Mouse (Mus musculus): ENCODE measurements around the gene Lpar3.
"Not testable (repeated sequence)": the region's sequence is repeated elsewhere in the genome, so short reads cannot be mapped to it uniquely, and the experiment has no call there.

Lpar3 gene

GRCm38 (mm10) chr3:146207440-146207839 lies 13.3 kb upstream of the Lpar3 start:
- in situ Hi-C loops (cut with MboI, MseI) = no loop called here

- in situ Hi-C loops (cut with MboI, MseI) = not testable (repeated sequence)
Observed at GRCm38 (mm10) chr3:146209759-146210158, 11.0 kb upstream of the Lpar3 start.

- in situ Hi-C loops (cut with MboI, MseI) = no loop called here
Observed at GRCm38 (mm10) chr3:146211141-146211747, 9.5 kb upstream of the Lpar3 start.

- in situ Hi-C loops (cut with MboI, MseI) = no loop called here
Observed at GRCm38 (mm10) chr3:146211964-146212363, 8.8 kb upstream of the Lpar3 start.

- in situ Hi-C loops (cut with MboI, MseI) = no loop called here
Observed at GRCm38 (mm10) chr3:146213336-146213735, 7.4 kb upstream of the Lpar3 start.

- in situ Hi-C loops (cut with MboI, MseI) = no loop called here
Observed at GRCm38 (mm10) chr3:146216561-146216960, 4.2 kb upstream of the Lpar3 start.

GRCm38 (mm10) chr3:146224271-146224670 lies 3.5 kb downstream of the Lpar3 start:
- in situ Hi-C loops (cut with MboI, MseI) = no loop called here

GRCm38 (mm10) chr3:146225061-146225761 lies 4.4 kb downstream of the Lpar3 start:
- in situ Hi-C loops (cut with MboI, MseI) = no loop called here

- in situ Hi-C loops (cut with MboI, MseI) = no loop called here
Observed at GRCm38 (mm10) chr3:146227427-146227826, 6.7 kb downstream of the Lpar3 start.

GRCm38 (mm10) chr3:146228559-146229310 lies 8.0 kb downstream of the Lpar3 start:
- in situ Hi-C loops (cut with MboI, MseI) = no loop called here

- in situ Hi-C loops (cut with MboI, MseI) = no loop called here
Observed at GRCm38 (mm10) chr3:146232708-146233107, 11.9 kb downstream of the Lpar3 start.

GRCm38 (mm10) chr3:146233741-146234140 lies 13.0 kb downstream of the Lpar3 start:
- in situ Hi-C loops (cut with MboI, MseI) = no loop called here

- in situ Hi-C loops (cut with MboI, MseI) = no loop called here
Observed at GRCm38 (mm10) chr3:146234530-146234929, 13.8 kb downstream of the Lpar3 start.

- in situ Hi-C loops (cut with MboI, MseI) = no loop called here
Observed at GRCm38 (mm10) chr3:146236280-146236679, 15.5 kb downstream of the Lpar3 start.

- in situ Hi-C loops (cut with MboI, MseI) = no loop called here
Observed at GRCm38 (mm10) chr3:146237676-146238075, 16.9 kb downstream of the Lpar3 start.

- in situ Hi-C loops (cut with MboI, MseI) = no loop called here
Observed at GRCm38 (mm10) chr3:146244630-146245029, 23.9 kb downstream of the Lpar3 start.

GRCm38 (mm10) chr3:146246557-146246956 lies 25.8 kb downstream of the Lpar3 start:
- in situ Hi-C loops (cut with MboI, MseI) = no loop called here

GRCm38 (mm10) chr3:146246992-146247391 lies 26.2 kb downstream of the Lpar3 start:
- in situ Hi-C loops (cut with MboI, MseI) = no loop called here

GRCm38 (mm10) chr3:146249895-146250294 lies 29.1 kb downstream of the Lpar3 start:
- in situ Hi-C loops (cut with MboI, MseI) = no loop called here

- in situ Hi-C loops (cut with MboI, MseI) = no loop called here
Observed at GRCm38 (mm10) chr3:146251771-146252170, 31.0 kb downstream of the Lpar3 start.

- in situ Hi-C loops (cut with MboI, MseI) = no loop called here
Observed at GRCm38 (mm10) chr3:146253736-146254320, 33.1 kb downstream of the Lpar3 start.

GRCm38 (mm10) chr3:146255123-146255522 lies 34.4 kb downstream of the Lpar3 start:
- in situ Hi-C loops (cut with MboI, MseI) = no loop called here

Measured in T-helper 17 cell (primary cell).